Mouse (Mus musculus): Measurements from ENCODE around the gene Rad23a. TPM values are rescaled to one million over a fixed set of nuclear protein-coding genes. Genes with fewer than 3 reads are reported as not detected.
A peak's percentile ranks its signal among the peaks of the same experiment; 100 is the strongest.

Rad23a gene
- polyA plus RNA-seq, 1 experiment from 2014 or later = 75.7 TPM

DNA sequence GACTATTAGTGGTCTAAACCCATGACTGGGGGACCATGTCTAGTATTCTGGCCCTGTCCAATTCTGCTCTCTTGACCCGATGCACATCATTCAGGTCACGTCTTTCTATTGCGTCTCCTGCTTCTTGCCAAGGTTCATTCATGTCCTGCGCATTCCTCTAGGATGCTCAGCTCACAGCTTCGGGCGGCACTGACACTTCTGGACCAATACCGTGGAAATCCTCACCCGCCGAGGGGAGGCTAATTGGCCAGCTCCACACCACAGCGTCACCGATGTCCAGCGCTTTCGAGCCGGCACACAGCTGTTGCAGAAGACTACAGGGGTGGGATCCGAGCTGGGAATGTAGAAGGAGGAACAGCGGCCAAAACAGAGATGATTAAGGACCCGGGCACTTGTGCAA is 24.3 kb downstream of the Rad23a start:
- DNase-seq (ENCODE audit: low spot score) (no peak), ATAC-seq (ENCODE audit: low FRiP score) (no peak)
- no peaks in the 10 kb centered on the region for H3K36me3 ChIP-seq (replicated peaks; ENCODE audit: control insufficient read depth, insufficient read depth)
- no peak overlapping the region for H3K9ac ChIP-seq
- no peak overlapping the region for H3K4me3 ChIP-seq (replicated peaks; ENCODE audit: low read length)
- no peaks in the 10 kb centered on the region for H3K9me3 ChIP-seq (ENCODE audit: control insufficient read depth, low read length)
- H3K27me3 ChIP-seq (ENCODE audit: control insufficient read depth, insufficient read depth, low read length) = peaks cover 9% of the 10 kb centered on the region
- no peak overlapping the region for H3K4me2 ChIP-seq (replicated peaks)
- H3K27ac ChIP-seq = no peak overlapping the region
- peaks cover 10% of the 10 kb centered on the region for H3K4me1 ChIP-seq (replicated peaks; ENCODE audit: control insufficient read depth, insufficient read depth, low read length)
- WGBS = 76% methylated on average over 17 of the region's 17 CpGs

DNA sequence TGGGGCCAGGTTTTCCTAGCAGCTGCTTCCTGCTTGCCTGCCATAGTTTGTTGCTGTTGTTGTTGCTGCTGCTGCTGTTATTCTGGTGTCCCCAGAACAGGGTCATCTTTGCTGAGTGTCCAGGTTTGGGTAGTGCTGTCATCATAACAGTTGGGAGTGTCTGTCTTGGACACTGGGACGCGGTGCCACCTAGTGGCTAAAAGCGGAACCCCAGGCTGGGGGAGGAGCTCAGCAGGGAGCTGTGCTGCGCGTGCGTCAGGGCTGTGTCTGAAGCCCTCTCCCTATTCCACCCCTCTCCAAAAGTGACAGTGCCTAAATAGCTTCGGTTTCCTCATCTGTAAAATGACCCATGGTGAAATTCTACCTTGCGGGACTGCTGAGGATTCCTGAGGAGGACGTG is 24.9 kb downstream of the Rad23a start:
- H3K36me3 ChIP-seq (replicated peaks; ENCODE audit: control insufficient read depth, insufficient read depth) = no peaks in the 10 kb centered on the region
- H3K4me1 ChIP-seq (replicated peaks; ENCODE audit: control insufficient read depth, insufficient read depth, low read length) = peaks cover 14% of the 10 kb centered on the region
- no peaks in the 10 kb centered on the region for H3K9me3 ChIP-seq (ENCODE audit: control insufficient read depth, low read length)
- peak overlapping the region; percentile 81; the same call in 1 of the 2 replicates for H3K27ac ChIP-seq
- H3K9ac ChIP-seq = no peak overlapping the region
- 13% methylated on average over 9 of the region's 9 CpGs for WGBS
- H3K4me3 ChIP-seq (replicated peaks; ENCODE audit: low read length) = no peak overlapping the region
- peaks cover 9% of the 10 kb centered on the region for H3K27me3 ChIP-seq (ENCODE audit: control insufficient read depth, insufficient read depth, low read length)
- no peak overlapping the region for H3K4me2 ChIP-seq (replicated peaks)
- DNase-seq (ENCODE audit: low spot score) (peak; percentile 89), ATAC-seq (ENCODE audit: low FRiP score) (peak; percentile 51)

DNA sequence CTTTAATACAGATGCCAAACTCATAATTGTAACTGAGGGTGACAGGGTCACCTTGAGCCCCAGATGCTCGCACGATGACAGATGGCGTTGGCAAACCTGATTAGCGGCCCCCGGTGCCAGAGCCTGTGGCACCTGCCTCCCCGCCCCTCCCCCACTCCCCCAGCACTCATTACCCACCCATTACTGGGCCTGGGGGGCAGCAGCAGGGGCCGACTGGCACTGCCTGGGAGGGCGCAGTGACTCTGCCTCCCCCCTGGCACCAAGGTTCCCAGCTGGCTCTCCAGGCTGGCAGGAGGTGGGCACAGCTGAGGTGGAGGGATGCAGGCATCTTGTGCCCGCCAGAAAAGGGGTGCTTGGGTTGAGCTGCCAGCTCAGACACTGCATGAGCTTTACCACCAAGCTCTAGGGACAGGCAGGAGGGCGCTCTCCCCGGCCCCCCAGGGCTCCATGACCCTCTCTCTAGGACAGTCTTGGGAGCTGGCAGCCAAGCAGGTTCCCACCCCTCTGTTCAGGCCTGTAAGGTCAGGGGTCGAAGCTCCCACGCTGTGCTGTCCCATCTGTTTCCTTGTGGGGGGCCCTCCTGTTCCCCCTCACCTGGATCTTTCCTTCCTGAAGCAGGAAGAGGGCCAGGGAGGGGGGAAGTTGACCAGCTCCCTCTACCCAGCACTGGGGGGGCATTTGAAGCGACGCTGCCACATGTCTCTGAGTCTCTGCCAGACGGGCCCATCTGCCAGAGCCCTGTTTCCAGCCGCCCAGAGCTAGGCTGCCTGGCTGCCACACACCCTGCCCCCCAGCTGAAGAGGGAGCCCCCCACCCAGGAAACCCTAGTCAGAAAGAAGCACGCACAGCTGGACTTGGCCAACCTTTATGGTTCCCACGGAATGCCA is 25.7 kb downstream of the Rad23a start:
- Histone ChIP-seq H3K9me3 (ENCODE audit: control insufficient read depth, low read length) (no peaks in the 10 kb centered on the region), H3K4me2 (replicated peaks) (0 out of 2 replicates have a peak overlapping the region, but pooled peaks have one; percentile 5), H3K9ac (0 out of 2 replicates have a peak overlapping the region, but pooled peaks have one; percentile 4), H3K27me3 (ENCODE audit: control insufficient read depth, insufficient read depth, low read length) (peaks cover 9% of the 10 kb centered on the region), H3K36me3 (replicated peaks; ENCODE audit: control insufficient read depth, insufficient read depth) (no peaks in the 10 kb centered on the region), H3K4me1 (replicated peaks; ENCODE audit: control insufficient read depth, insufficient read depth, low read length) (peaks cover 15% of the 10 kb centered on the region), H3K4me3 (replicated peaks; ENCODE audit: low read length) (no peak overlapping the region), H3K27ac (peak overlapping the region; percentile 81)
- peak; percentile 53 for DNase-seq (ENCODE audit: low spot score)
- WGBS = 22% methylated on average over 19 of the region's 19 CpGs
- ATAC-seq (ENCODE audit: low FRiP score) = peak; percentile 47

DNA sequence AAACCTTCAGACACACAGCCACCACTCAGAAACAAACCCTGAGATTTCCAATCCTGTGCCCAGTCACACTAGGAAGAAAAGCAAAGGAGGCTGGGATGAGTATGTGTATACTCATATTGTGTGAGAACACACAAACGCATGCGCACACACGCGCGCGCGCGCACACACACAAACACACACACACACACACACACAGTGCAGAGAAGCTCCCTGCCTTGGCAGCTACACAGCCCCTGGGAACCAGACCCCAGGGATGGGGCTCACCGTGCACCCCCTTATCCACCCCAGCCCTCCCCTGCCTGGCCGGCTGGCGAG is 26.3 kb downstream of the Rad23a start:
- peaks cover 9% of the 10 kb centered on the region for H3K27me3 ChIP-seq (ENCODE audit: control insufficient read depth, insufficient read depth, low read length)
- peaks cover 15% of the 10 kb centered on the region for H3K4me1 ChIP-seq (replicated peaks; ENCODE audit: control insufficient read depth, insufficient read depth, low read length)
- no peak overlapping the region for H3K4me3 ChIP-seq (replicated peaks; ENCODE audit: low read length)
- no peaks in the 10 kb centered on the region for H3K36me3 ChIP-seq (replicated peaks; ENCODE audit: control insufficient read depth, insufficient read depth)
- H3K9me3 ChIP-seq (ENCODE audit: control insufficient read depth, low read length) = no peaks in the 10 kb centered on the region
- peak overlapping the region; percentile 81 for H3K27ac ChIP-seq
- no peak overlapping the region for H3K9ac ChIP-seq
- H3K4me2 ChIP-seq (replicated peaks) = no peak overlapping the region
- WGBS = 74% methylated on average over 11 of the region's 11 CpGs
- DNase-seq (ENCODE audit: low spot score) = no peak
- peak; percentile 24 for ATAC-seq (ENCODE audit: low FRiP score)

DNA sequence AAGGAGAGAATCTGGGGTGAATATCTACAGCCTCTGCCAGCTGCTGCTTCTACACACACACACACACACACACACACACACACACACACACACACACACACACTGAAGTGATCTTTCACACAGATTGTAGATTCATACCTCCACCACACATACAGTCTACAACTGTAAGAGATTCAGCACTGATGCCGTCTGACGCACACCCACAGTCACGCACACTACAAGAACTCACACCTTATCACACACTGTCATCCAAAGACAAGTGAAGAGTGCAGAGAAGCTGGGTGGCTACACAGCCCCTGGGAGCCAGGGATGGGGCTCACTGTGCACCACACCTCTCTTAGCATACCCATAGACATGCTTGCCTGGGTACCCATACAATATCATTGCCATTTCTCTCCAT is 26.6 kb downstream of the Rad23a start:
- Histone ChIP-seq H3K4me1 (replicated peaks; ENCODE audit: control insufficient read depth, insufficient read depth, low read length) (peaks cover 15% of the 10 kb centered on the region), H3K9me3 (ENCODE audit: control insufficient read depth, low read length) (no peaks in the 10 kb centered on the region), H3K36me3 (replicated peaks; ENCODE audit: control insufficient read depth, insufficient read depth) (no peaks in the 10 kb centered on the region), H3K9ac (no peak overlapping the region), H3K4me2 (replicated peaks) (no peak overlapping the region), H3K27me3 (ENCODE audit: control insufficient read depth, insufficient read depth, low read length) (peaks cover 9% of the 10 kb centered on the region), H3K27ac (peak overlapping the region; percentile 81), H3K4me3 (replicated peaks; ENCODE audit: low read length) (no peak overlapping the region)
- WGBS = 82% methylated on average over 3 of the region's 3 CpGs
- ATAC-seq (ENCODE audit: low FRiP score) (no peak), DNase-seq (ENCODE audit: low spot score) (no peak)

DNA sequence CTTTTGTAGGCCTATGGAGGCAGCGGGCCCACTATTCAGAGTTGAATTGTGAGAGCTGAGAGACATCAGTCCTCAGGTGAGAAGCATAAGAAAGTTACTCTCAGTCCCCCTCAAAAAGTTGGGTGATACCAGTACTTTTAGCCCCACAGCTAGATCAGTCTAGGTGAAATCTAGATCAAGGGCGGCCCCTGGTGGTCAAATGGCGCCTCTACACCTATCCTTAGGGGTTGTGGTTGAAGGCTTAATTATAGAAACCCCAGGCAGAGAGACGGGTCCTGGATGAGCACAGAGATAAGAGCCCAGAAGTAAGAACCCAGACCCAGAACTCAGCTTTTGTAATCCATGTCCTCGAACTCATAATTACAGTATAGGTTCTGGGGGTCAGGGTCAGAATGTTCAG is 27.4 kb downstream of the Rad23a start:
- ATAC-seq (ENCODE audit: low FRiP score) = no peak
- no peak overlapping the region for H3K9ac ChIP-seq
- no peak overlapping the region for H3K4me3 ChIP-seq (replicated peaks; ENCODE audit: low read length)
- DNase-seq (ENCODE audit: low spot score) = peak; percentile 89
- H3K9me3 ChIP-seq (ENCODE audit: control insufficient read depth, low read length) = no peaks in the 10 kb centered on the region
- H3K27me3 ChIP-seq (ENCODE audit: control insufficient read depth, insufficient read depth, low read length) = peaks cover 9% of the 10 kb centered on the region
- H3K4me1 ChIP-seq (replicated peaks; ENCODE audit: control insufficient read depth, insufficient read depth, low read length) = peaks cover 15% of the 10 kb centered on the region
- no peaks in the 10 kb centered on the region for H3K36me3 ChIP-seq (replicated peaks; ENCODE audit: control insufficient read depth, insufficient read depth)
- H3K4me2 ChIP-seq (replicated peaks) = no peak overlapping the region
- 3% methylated on average over 5 of the region's 5 CpGs for WGBS
- peak overlapping the region; percentile 81; the same call in 1 of the 2 replicates for H3K27ac ChIP-seq

DNA sequence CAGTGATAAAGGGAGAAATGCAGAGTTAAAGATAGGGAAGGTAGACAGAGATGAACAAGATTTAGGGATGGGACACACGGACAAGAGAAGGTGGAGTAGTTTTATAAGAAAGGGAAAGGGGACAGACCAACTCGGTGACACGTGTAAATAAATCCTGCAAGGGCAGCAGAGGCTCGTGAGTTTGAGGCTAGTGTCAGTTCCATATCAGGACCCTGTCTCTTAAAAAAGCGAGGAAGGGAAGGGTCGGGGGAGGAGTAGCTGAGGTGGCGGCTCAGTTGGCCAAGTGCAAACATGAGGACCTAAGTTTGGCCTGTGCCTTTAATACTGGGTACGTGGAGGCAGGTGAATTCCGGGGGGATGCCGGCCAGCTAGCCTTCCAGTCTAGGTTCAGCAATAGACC is 29.2 kb downstream of the Rad23a start:
- no peaks in the 10 kb centered on the region for H3K9me3 ChIP-seq (ENCODE audit: control insufficient read depth, low read length)
- 12% methylated on average over 10 of the region's 10 CpGs for WGBS
- peak overlapping the region; percentile 71 for H3K27ac ChIP-seq
- DNase-seq (ENCODE audit: low spot score) (no peak), ATAC-seq (ENCODE audit: low FRiP score) (no peak)
- peak overlapping the region; percentile 26 for H3K4me3 ChIP-seq (replicated peaks; ENCODE audit: low read length)
- H3K27me3 ChIP-seq (ENCODE audit: control insufficient read depth, insufficient read depth, low read length) = peaks cover 20% of the 10 kb centered on the region
- H3K9ac ChIP-seq = peak overlapping the region; percentile 46
- peaks cover 15% of the 10 kb centered on the region for H3K4me1 ChIP-seq (replicated peaks; ENCODE audit: control insufficient read depth, insufficient read depth, low read length)
- no peaks in the 10 kb centered on the region for H3K36me3 ChIP-seq (replicated peaks; ENCODE audit: control insufficient read depth, insufficient read depth)
- H3K4me2 ChIP-seq (replicated peaks) = peak overlapping the region; percentile 54

DNA sequence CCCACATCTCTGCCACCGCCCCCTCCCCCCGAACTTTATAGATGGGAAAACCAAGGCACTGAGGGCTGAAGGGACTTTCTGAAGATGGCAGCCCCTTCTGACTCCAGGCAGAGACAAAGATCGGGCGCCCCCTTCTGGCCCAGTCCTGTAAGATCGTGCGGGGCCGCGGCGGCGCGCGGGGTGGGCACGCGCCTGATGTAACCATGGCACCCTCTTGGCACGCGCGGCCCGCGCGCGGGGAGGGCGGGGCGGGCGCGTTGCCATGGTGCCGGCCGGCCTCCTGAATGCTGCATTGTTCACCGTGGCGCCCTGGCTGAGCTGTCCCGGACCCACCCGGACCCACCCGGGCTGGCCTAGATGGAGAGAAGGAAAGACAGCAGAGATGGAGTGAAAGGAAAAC is 29.6 kb downstream of the Rad23a start:
- peak; percentile 91 for DNase-seq (ENCODE audit: low spot score)
- peak overlapping the region; percentile 26 for H3K4me3 ChIP-seq (replicated peaks; ENCODE audit: low read length)
- 1% methylated on average over 32 of the region's 32 CpGs for WGBS
- peaks cover 20% of the 10 kb centered on the region for H3K27me3 ChIP-seq (ENCODE audit: control insufficient read depth, insufficient read depth, low read length)
- H3K9me3 ChIP-seq (ENCODE audit: control insufficient read depth, low read length) = no peaks in the 10 kb centered on the region
- peak overlapping the region; percentile 46 for H3K9ac ChIP-seq
- H3K27ac ChIP-seq = peak overlapping the region; percentile 71
- peaks cover 15% of the 10 kb centered on the region for H3K4me1 ChIP-seq (replicated peaks; ENCODE audit: control insufficient read depth, insufficient read depth, low read length)
- H3K36me3 ChIP-seq (replicated peaks; ENCODE audit: control insufficient read depth, insufficient read depth) = no peaks in the 10 kb centered on the region
- peak overlapping the region; percentile 54 for H3K4me2 ChIP-seq (replicated peaks)
- ATAC-seq (ENCODE audit: low FRiP score) = peak; percentile 83

DNA sequence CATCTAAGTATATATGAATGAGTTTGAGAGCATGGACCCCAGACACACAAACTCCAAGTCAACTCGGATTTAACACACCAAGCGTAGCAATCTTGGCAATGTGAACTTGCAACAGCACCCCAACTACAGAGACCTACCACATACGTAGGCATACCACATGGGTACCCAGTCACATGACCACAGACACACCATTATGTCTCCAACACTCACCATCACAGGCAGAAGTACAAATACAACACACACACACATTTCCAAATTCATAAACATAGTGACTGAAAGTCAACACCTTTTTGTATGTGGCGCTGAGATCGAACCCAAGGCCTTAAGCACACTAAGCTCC is 30.6 kb downstream of the Rad23a start:
- ATAC-seq (ENCODE audit: low FRiP score) = no peak
- peaks cover 13% of the 10 kb centered on the region for H3K4me1 ChIP-seq (replicated peaks; ENCODE audit: control insufficient read depth, insufficient read depth, low read length)
- H3K27me3 ChIP-seq (ENCODE audit: control insufficient read depth, insufficient read depth, low read length) = peaks cover 24% of the 10 kb centered on the region
- no peak overlapping the region for H3K9ac ChIP-seq
- no peak overlapping the region for H3K4me2 ChIP-seq (replicated peaks)
- H3K36me3 ChIP-seq (replicated peaks; ENCODE audit: control insufficient read depth, insufficient read depth) = no peaks in the 10 kb centered on the region
- 76% methylated on average over 5 of the region's 5 CpGs for WGBS
- H3K27ac ChIP-seq = 0 out of 2 replicates have a peak overlapping the region, but pooled peaks have one; percentile 61
- no peak for DNase-seq (ENCODE audit: low spot score)
- H3K4me3 ChIP-seq (replicated peaks; ENCODE audit: low read length) = no peak overlapping the region
- no peaks in the 10 kb centered on the region for H3K9me3 ChIP-seq (ENCODE audit: control insufficient read depth, low read length)
